Mouse (Mus musculus) MEL (cell line): ENCODE data around the gene Pgam5. TPM values are rescaled to one million over a fixed set of nuclear protein-coding genes. Genes with fewer than 3 reads are reported as not detected.

Experiments
- DNase-seq: peaks from one replicate; pipeline ENCODE4 v3.0.0; 2011; ENCODE audit warnings: low read depth, low spot score
- H3K27ac ChIP-seq: 2 replicates; pipeline ENCODE4 v1.5.1; 2012; ENCODE audit warnings: low read depth, mild to moderate bottlenecking, control low read depth, low read length, moderate library complexity; ENCODE audit not compliant: control insufficient read depth
- H3K27me3 ChIP-seq, 2 experiments: fragments of 150-350 bp in 1 of 2; sonication (generic) in 1 of 2; 2 replicates each; pipeline ENCODE4 v1.6.1; 2012; ENCODE audit warnings: low read length in 2 of 2, mild to moderate bottlenecking in 2 of 2, improper control_type of control experiment in 1 of 2, moderate library complexity in 1 of 2; ENCODE audit not compliant: insufficient read depth in 2 of 2, control insufficient read depth in 1 of 2
- H3K36me3 ChIP-seq, 2 experiments: 2 replicates each; pipeline ENCODE4 v1.6.1; 2012 to 2014; ENCODE audit warnings: low read length in 2 of 2, improper control_type of control experiment in 1 of 2, inconsistent platforms in 1 of 2, mild to moderate bottlenecking in 1 of 2; ENCODE audit not compliant: insufficient read depth in 2 of 2, control insufficient read depth in 1 of 2
- H3K4me1 ChIP-seq, 2 experiments: fragments of 150-350 bp in 1 of 2; sonication (generic) in 1 of 2; 2 replicates each; pipeline ENCODE4 v1.6.1; 2012; ENCODE audit warnings: low read length in 2 of 2, improper control_type of control experiment in 1 of 2, mild to moderate bottlenecking in 1 of 2; ENCODE audit not compliant: insufficient read depth in 2 of 2, control insufficient read depth in 1 of 2
- H3K4me3 ChIP-seq, 2 experiments: fragments of 150-350 bp in 1 of 2; sonication (generic) in 1 of 2; 2 replicates each; pipeline ENCODE4 v1.5.1; 2012; ENCODE audit warnings: low read depth in 2 of 2, low read length in 2 of 2, mild to moderate bottlenecking in 2 of 2, moderate library complexity in 2 of 2, control low read depth in 1 of 2, improper control_type of control experiment in 1 of 2; ENCODE audit not compliant: control insufficient read depth in 1 of 2, insufficient read depth in 1 of 2
- H3K79me2 ChIP-seq: 2 replicates; pipeline ENCODE4 v1.6.1; 2012; ENCODE audit warnings: mild to moderate bottlenecking, low read length, moderate library complexity; ENCODE audit not compliant: control insufficient read depth, poor library complexity, insufficient read depth
- H3K9ac ChIP-seq: 2 replicates; pipeline ENCODE4 v1.6.1; 2012; ENCODE audit warnings: low read depth, mild to moderate bottlenecking, control low read depth, low read length, moderate library complexity; ENCODE audit not compliant: control insufficient read depth, poor library complexity, severe bottlenecking
- H3K9me3 ChIP-seq: fragments of 150-350 bp; sonication (generic); replicated peaks from 2 replicates; pipeline ENCODE4 v1.6.1; 2012; ENCODE audit warnings: mild to moderate bottlenecking, low read length, improper control_type of control experiment, moderate library complexity; ENCODE audit not compliant: insufficient read depth
- BHLHE40 ChIP-seq: IDR thresholded peaks from 2 replicates; pipeline ENCODE4 v1.6.1; 2012; ENCODE audit warnings: low read depth, mild to moderate bottlenecking, inconsistent platforms, low read length, improper control_type of control experiment, borderline replicate concordance
- CHD2 ChIP-seq: IDR thresholded peaks from 2 replicates; pipeline ENCODE4 v1.6.1; 2011; ENCODE audit warnings: low read length, improper control_type of control experiment
- E2F4 ChIP-seq: IDR thresholded peaks from 2 replicates; pipeline ENCODE4 v1.6.1; 2011; ENCODE audit warnings: low read depth, low read length, improper control_type of control experiment, borderline replicate concordance
- ELF1 ChIP-seq: IDR thresholded peaks from 2 replicates; pipeline ENCODE4 v1.6.1; 2014; ENCODE audit warnings: low read depth, mild to moderate bottlenecking, inconsistent platforms, low read length, improper control_type of control experiment, moderate library complexity
- ETS1 ChIP-seq: IDR thresholded peaks from 2 replicates; pipeline ENCODE4 v1.6.1; 2012; ENCODE audit warnings: low read depth, mild to moderate bottlenecking, inconsistent platforms, low read length, improper control_type of control experiment, moderate library complexity
- GABPA ChIP-seq: IDR thresholded peaks from 2 replicates; pipeline ENCODE4 v1.6.1; 2012; ENCODE audit warnings: low read depth, mild to moderate bottlenecking, inconsistent platforms, low read length, improper control_type of control experiment, moderate library complexity
- GATA1 ChIP-seq: IDR thresholded peaks from 2 replicates; pipeline ENCODE4 v1.6.1; 2011; ENCODE audit warnings: low read depth, low read length, improper control_type of control experiment
- HCFC1 ChIP-seq: IDR thresholded peaks from 2 replicates; pipeline ENCODE4 v1.6.1; 2012; ENCODE audit warnings: low read depth, mild to moderate bottlenecking, inconsistent platforms, low read length, improper control_type of control experiment, moderate library complexity
- JUND ChIP-seq: IDR thresholded peaks from 2 replicates; pipeline ENCODE4 v1.6.1; 2011; ENCODE audit warnings: low read depth, mild to moderate bottlenecking, improper control_type of control experiment, low read length
- MAX ChIP-seq: IDR thresholded peaks from 2 replicates; pipeline ENCODE4 v1.6.1; 2011; ENCODE audit warnings: low read length, improper control_type of control experiment
- MAZ ChIP-seq: IDR thresholded peaks from 2 replicates; pipeline ENCODE4 v1.6.1; 2012; ENCODE audit warnings: low read depth, mild to moderate bottlenecking, inconsistent platforms, low read length, improper control_type of control experiment
- MXI1 ChIP-seq: IDR thresholded peaks from 2 replicates; pipeline ENCODE4 v1.6.1; 2011; ENCODE audit warnings: mild to moderate bottlenecking, low read depth, low read length, improper control_type of control experiment
- MYC ChIP-seq: IDR thresholded peaks from 2 replicates; pipeline ENCODE4 v1.6.1; 2011; ENCODE audit warnings: low read depth, mild to moderate bottlenecking, low read length, improper control_type of control experiment, moderate library complexity
- NELFE ChIP-seq: IDR thresholded peaks from 2 replicates; pipeline ENCODE4 v1.6.1; 2011; ENCODE audit warnings: low read depth, low read length, improper control_type of control experiment
- NRF1 ChIP-seq: IDR thresholded peaks from 2 replicates; pipeline ENCODE4 v1.6.1; 2014; ENCODE audit warnings: low read depth, mild to moderate bottlenecking, inconsistent platforms, low read length, improper control_type of control experiment, moderate library complexity; ENCODE audit not compliant: poor library complexity, insufficient read depth, severe bottlenecking
- POLR2AphosphoS2 ChIP-seq: IDR thresholded peaks from 2 replicates; pipeline ENCODE4 v1.6.1; 2011; ENCODE audit warnings: low read length, improper control_type of control experiment
- RAD21 ChIP-seq: IDR thresholded peaks from 2 replicates; pipeline ENCODE4 v1.6.1; 2011; ENCODE audit warnings: mild to moderate bottlenecking, low read depth, low read length, improper control_type of control experiment
- SIN3A ChIP-seq: IDR thresholded peaks from 2 replicates; pipeline ENCODE4 v1.6.1; 2012; ENCODE audit warnings: low read length, improper control_type of control experiment, inconsistent platforms
- TBP ChIP-seq: IDR thresholded peaks from 2 replicates; pipeline ENCODE4 v1.8.0; 2011; ENCODE audit warnings: low read depth, low read length, improper control_type of control experiment
- TCF12 ChIP-seq: IDR thresholded peaks from 2 replicates; pipeline ENCODE4 v1.6.1; 2014; ENCODE audit warnings: low read depth, mild to moderate bottlenecking, inconsistent platforms, low read length, improper control_type of control experiment, moderate library complexity
- UBTF ChIP-seq: IDR thresholded peaks from 2 replicates; pipeline ENCODE4 v1.6.1; 2012; ENCODE audit warnings: low read depth, mild to moderate bottlenecking, inconsistent platforms, low read length, improper control_type of control experiment, moderate library complexity, borderline replicate concordance; ENCODE audit not compliant: insufficient read depth
- ZC3H11A ChIP-seq: IDR thresholded peaks from 2 replicates; pipeline ENCODE4 v1.6.1; 2012; ENCODE audit warnings: low read depth, mild to moderate bottlenecking, inconsistent platforms, low read length, improper control_type of control experiment
- ZNF384 ChIP-seq: IDR thresholded peaks from 2 replicates; pipeline ENCODE4 v1.6.1; 2012; ENCODE audit warnings: low read depth, mild to moderate bottlenecking, inconsistent platforms, low read length, improper control_type of control experiment
- polyA plus RNA-seq, 2 experiments: library from polyadenylated mRNA; stranded (reverse) in 1 of 2; unstranded in 1 of 2; fragments of >175 nt in 1 of 2; fragments of >200 nt in 1 of 2; gene quantifications; 2 replicates each; pipeline versions ENCODE4 v1.2.1 to v1.2.4; 2012; ENCODE audit warnings: low replicate concordance in 2 of 2, low read depth in 1 of 2; ENCODE audit not compliant: insufficient read length in 2 of 2, insufficient read depth in 1 of 2, missing spikeins in 1 of 2
- total RNA-seq: library from RNA; depleted of rRNA; stranded (reverse); fragments of 300-350 nt; gene quantifications from 2 replicates; pipeline ENCODE4 v1.2.3, GENCODE M21; 2012

Pgam5 gene
- total and polyA plus RNA-seq, 3 experiments = 95.8 to 115 TPM; not detected in 1

GRCm38 (mm10) chr5:110227336-110227883 lies 42.3 kb downstream of the Pgam5 start:
- Histone ChIP-seq H3K27ac (no peak overlapping the region), H3K27me3 (no peaks in the 10 kb centered on the region), H3K4me3 (no peak overlapping the region), H3K9me3 (no peaks in the 10 kb centered on the region), H3K36me3 (peaks cover 4 to 12% of the 10 kb centered on the region in 2 experiments; a peak in 3 of 4 replicates), H3K4me1 (peaks cover 2 to 10% of the 10 kb centered on the region in 2 experiments; a peak in 3 of 4 replicates), H3K79me2 (peaks cover 21% of the 10 kb centered on the region), H3K9ac (no peak overlapping the region)
- TF ChIP-seq RAD21 (no peak), HCFC1 (no peak), MAZ (no peak), GATA1 (no peak), ETS1 (no peak), BHLHE40 (no peak), NRF1 (no peak), TCF12 (no peak), MAX (no peak), NELFE (no peak), E2F4 (no peak), ELF1 (no peak), SIN3A (no peak), TBP (no peak), CHD2 (no peak)
- no peak for DNase-seq

- Histone ChIP-seq H3K27ac (no peak overlapping the region), H3K9me3 (no peaks in the 10 kb centered on the region), H3K9ac (no peak overlapping the region), H3K4me3 (no peak overlapping the region), H3K4me1 (peaks cover 0 to under 1% of the 10 kb centered on the region in 2 experiments; a peak in 1 of 4 replicates), H3K79me2 (peaks cover under 1% of the 10 kb centered on the region), H3K27me3 (no peaks in the 10 kb centered on the region), H3K36me3 (peaks cover 4 to 6% of the 10 kb centered on the region in 2 experiments; a peak in 3 of 4 replicates)
- TF ChIP-seq GABPA (no peak), NELFE (no peak), JUND (no peak), UBTF (no peak), ZNF384 (no peak), MYC (no peak), MXI1 (no peak), MAX (no peak), TBP (no peak), NRF1 (no peak), ELF1 (no peak), POLR2AphosphoS2 (no peak), ZC3H11A (no peak)
- TF ChIP-seq, all 39 proteins: peak for 0
- no peak for DNase-seq
Observed at GRCm38 (mm10) chr5:110225056-110225455, 44.7 kb downstream of the Pgam5 start.
